17 mouse cellular contexts compared by ENCODE assay signal in the genomic region with DNA sequence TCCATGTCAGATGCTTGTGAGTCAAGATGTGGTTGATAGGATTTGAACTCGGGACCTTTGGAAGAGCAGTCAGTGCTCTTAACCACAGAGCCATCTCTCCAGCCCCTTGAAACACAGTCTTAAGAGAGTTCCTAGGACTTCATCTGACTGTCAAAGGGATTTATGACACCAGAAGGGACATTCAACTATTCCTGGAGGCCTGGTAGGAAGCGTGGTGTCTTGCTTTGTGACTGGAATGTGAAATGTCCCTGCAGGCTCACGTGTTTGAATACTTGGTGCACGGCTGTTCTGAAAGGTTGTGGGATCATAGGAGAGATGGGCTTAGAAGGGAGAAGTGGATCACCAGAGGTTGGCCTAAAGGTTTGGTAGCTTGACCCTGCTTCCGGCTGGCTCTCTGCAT.
"Had no signal": no experiment of that assay in that cellular context is flagged by ENCODE, and none has a peak within 500 bp of the region (broad histone marks: within the 10 kb centered on the region; RNA-seq: fewer than 3 reads in every experiment).

No protein-coding gene starts in this region.

- H3K4me2 ChIP-seq: lung, embryonic 14.5 days; midbrain, embryonic 12.5 days; neural tube, embryonic 13.5 days; neural tube, embryonic 15.5 days; stomach, embryonic 15.5 days had no signal

- H3K36me3 ChIP-seq: midbrain, embryonic 10.5 days; midbrain, embryonic 12.5 days; neural tube, embryonic 13.5 days; neural tube, embryonic 15.5 days; stomach, embryonic 15.5 days had no signal

- H3K9ac ChIP-seq: lung, embryonic 14.5 days; midbrain, embryonic 12.5 days; neural tube, embryonic 13.5 days; neural tube, embryonic 15.5 days; stomach, embryonic 15.5 days had no signal

- H3K27ac ChIP-seq: midbrain, embryonic 10.5 days; midbrain, embryonic 12.5 days; neural tube, embryonic 13.5 days; neural tube, embryonic 15.5 days; stomach, embryonic 15.5 days; stomach, postnatal 0 days had no signal

- ATAC-seq: midbrain, embryonic 16.5 days had no signal

- H3K4me1 ChIP-seq: midbrain, embryonic 12.5 days; neural tube, embryonic 13.5 days; neural tube, embryonic 15.5 days; stomach, embryonic 15.5 days had no signal

- H3K9me3 ChIP-seq: neural tube, embryonic 15.5 days; stomach, embryonic 15.5 days had no signal

- DNase-seq: lung, embryonic 14.5 days; lung, postnatal 10 days; lung, postnatal 4 days; midbrain, embryonic 14.5 days; retina, postnatal 1 day; right cerebral cortex, adult 18-20 months; thymus, adult 2 months; thymus, postnatal 25 days; thymus, postnatal 4 days had no signal

- H3K4me3 ChIP-seq: midbrain, embryonic 10.5 days; midbrain, embryonic 12.5 days; myocyte; neural tube, embryonic 13.5 days; neural tube, embryonic 15.5 days; stomach, embryonic 15.5 days had no signal

- H3K27me3 ChIP-seq: midbrain, embryonic 12.5 days; neural tube, embryonic 13.5 days; neural tube, embryonic 15.5 days; stomach, embryonic 15.5 days had no signal
